Mouse (Mus musculus) forebrain, embryonic 15.5 days (tissue): ENCODE results near the gene Msantd3. TPM values are rescaled to one million over a fixed set of nuclear protein-coding genes. Genes with fewer than 3 reads are reported as not detected.

Experiments used
- ATAC-seq: fragments of 200-750 bp; cut with Nextera tagmentation; replicated peaks from 2 replicates; pipeline ENCODE4 v1.8.0; 2017; ENCODE audit warnings: mild to moderate bottlenecking, moderate TSS enrichment, moderate library complexity
- H3K27ac ChIP-seq: fragments of 300-500 bp; sonication (generic); replicated peaks from 2 replicates; pipeline ENCODE4 v1.5.1; 2015; ENCODE audit warnings: mild to moderate bottlenecking, inconsistent platforms
- H3K27me3 ChIP-seq: fragments of 300-500 bp; sonication (generic); 2 replicates; pipeline ENCODE4 v1.6.1; 2015; ENCODE audit warnings: inconsistent platforms
- H3K36me3 ChIP-seq: fragments of 300-500 bp; sonication (generic); 2 replicates; pipeline ENCODE4 v1.6.1; 2015; ENCODE audit warnings: mild to moderate bottlenecking, inconsistent platforms
- H3K4me1 ChIP-seq: fragments of 300-500 bp; sonication (generic); 2 replicates; pipeline ENCODE4 v1.6.1; 2015; ENCODE audit warnings: inconsistent platforms
- H3K4me2 ChIP-seq: fragments of 300-500 bp; sonication (generic); replicated peaks from 2 replicates; pipeline ENCODE4 v1.6.1; 2015; ENCODE audit warnings: mild to moderate bottlenecking, inconsistent platforms
- H3K4me3 ChIP-seq: fragments of 300-500 bp; sonication (generic); 2 replicates; pipeline ENCODE4 v1.5.1; 2015; ENCODE audit warnings: mild to moderate bottlenecking, inconsistent platforms
- H3K9ac ChIP-seq: fragments of 300-500 bp; sonication (generic); replicated peaks from 2 replicates; pipeline ENCODE4 v1.6.1; 2015; ENCODE audit warnings: mild to moderate bottlenecking, inconsistent platforms
- H3K9me3 ChIP-seq: fragments of 300-500 bp; sonication (generic); 2 replicates; pipeline ENCODE4 v1.6.1; 2016; ENCODE audit warnings: inconsistent platforms
- WGBS: fragments of 180-500 bp; shearing (Covaris S2); methylation state at CpG from one replicate; pipeline ENCODE4 v1.1.7; 2015; ENCODE audit warnings: mixed read lengths; 5-methylcytosine and 5-hydroxymethylcytosine counted together
- polyA plus RNA-seq: library from polyadenylated mRNA; unstranded; fragments of >200 nt; fragmentation: Nextera tagmentation; extraction: Ambion mirVana; gene quantifications from 2 replicates; pipeline ENCODE4 v1.2.1, GENCODE M21; 2015

The Msantd3 gene
- polyA plus RNA-seq, 1 experiment from 2014 or later, result 43.9 TPM

DNA sequence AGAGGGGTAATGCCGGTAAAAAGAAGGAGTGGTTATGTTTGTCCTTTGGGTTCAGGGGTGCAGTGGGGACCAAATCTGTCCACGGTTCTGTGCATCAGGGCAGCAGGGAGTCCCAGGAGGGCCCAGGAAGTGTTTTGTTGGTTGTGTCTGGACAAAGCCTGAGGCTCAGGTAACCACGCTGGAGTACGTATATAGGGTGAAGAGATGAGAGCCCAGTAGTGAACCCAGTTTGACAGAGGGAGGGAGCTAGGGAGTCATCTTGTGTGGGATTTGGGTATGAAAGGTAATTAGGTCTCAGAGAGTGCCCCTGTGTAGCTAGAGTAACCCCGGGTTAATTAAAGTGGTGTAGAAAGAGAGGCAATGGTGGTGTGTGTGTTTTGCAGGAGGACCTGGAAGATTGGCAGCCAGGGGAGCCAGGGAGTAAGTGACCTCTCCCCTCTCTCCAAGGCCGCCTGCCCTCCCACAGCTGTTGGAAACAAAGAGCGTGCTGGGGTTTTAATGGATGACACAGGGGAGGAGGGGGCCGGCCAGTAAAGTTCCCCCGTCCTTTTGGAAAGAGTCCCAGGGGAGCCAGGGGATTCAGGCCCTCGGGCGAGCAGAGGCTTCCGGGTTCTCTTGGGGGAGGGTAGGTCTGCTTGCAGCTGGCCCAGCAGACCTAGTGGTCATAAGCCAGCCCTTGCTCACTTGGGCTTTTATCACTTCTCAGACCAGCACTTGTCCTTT lies 46.5 kb downstream of the Msantd3 start:
- Histone ChIP-seq H3K36me3 (no peaks in the 10 kb centered on the region), H3K27ac (peak overlapping the region; percentile 98), H3K9me3 (no peaks in the 10 kb centered on the region), H3K27me3 (no peaks in the 10 kb centered on the region), H3K4me3 (peak overlapping the region; percentile 88), H3K4me2 (peak overlapping the region; percentile 69), H3K4me1 (peaks cover 33% of the 10 kb centered on the region), H3K9ac (peak overlapping the region; percentile 93)
- ATAC-seq, result peak; percentile 14
- WGBS, result under 1% methylated on average over 12 of the region's 12 CpGs

DNA sequence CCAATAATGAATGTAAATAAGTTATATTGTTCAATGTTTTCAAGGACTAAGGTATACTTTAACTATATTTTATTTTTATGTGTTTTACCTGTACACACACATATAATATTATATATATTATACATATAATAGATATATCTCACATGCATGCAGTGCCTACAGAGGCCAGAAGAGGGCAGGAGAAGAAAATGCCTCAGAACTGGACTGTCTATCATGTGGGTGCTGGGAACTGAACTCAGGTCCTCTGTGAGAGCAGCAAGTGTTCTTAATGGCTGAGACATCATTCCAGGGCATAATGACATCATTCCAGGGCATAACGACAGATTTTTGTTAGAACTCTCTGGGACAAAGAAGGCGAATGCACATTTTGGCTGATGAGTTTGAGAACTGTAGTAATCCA lies 47.8 kb downstream of the Msantd3 start:
- Histone ChIP-seq H3K27ac (no peak overlapping the region), H3K4me2 (no peak overlapping the region), H3K4me3 (no peak overlapping the region), H3K9me3 (no peaks in the 10 kb centered on the region), H3K36me3 (no peaks in the 10 kb centered on the region), H3K27me3 (no peaks in the 10 kb centered on the region), H3K9ac (no peak overlapping the region), H3K4me1 (peaks cover 28% of the 10 kb centered on the region)
- ATAC-seq, result no peak
- WGBS, result 92% methylated on average over 2 of the region's 2 CpGs

DNA sequence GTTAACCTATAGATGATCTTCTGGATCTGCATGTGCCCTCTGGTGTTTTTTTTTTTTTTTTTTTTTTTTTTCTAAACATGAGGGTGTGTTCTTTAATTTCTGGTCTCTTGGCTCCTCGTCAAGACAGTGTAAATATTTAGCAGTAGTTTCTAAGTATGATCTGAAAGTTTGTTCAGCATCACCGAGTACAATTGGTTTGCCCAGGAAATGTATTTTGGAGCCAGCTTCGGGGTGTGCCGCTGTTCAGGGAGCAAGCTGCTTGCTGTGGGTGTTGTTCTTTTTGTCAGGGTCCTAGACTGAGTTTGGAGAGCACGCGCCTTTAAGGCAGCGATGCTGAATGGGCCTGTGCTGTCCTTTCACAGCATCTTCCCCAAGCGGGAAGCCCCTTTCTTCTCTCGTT lies 48.8 kb downstream of the Msantd3 start:
- Histone ChIP-seq H3K4me3 (no peak overlapping the region), H3K4me2 (no peak overlapping the region), H3K27me3 (no peaks in the 10 kb centered on the region), H3K9ac (no peak overlapping the region), H3K36me3 (no peaks in the 10 kb centered on the region), H3K4me1 (peaks cover 28% of the 10 kb centered on the region), H3K27ac (no peak overlapping the region), H3K9me3 (no peaks in the 10 kb centered on the region)
- no peak for ATAC-seq
- WGBS, result 54% methylated on average over 9 of the region's 9 CpGs

DNA sequence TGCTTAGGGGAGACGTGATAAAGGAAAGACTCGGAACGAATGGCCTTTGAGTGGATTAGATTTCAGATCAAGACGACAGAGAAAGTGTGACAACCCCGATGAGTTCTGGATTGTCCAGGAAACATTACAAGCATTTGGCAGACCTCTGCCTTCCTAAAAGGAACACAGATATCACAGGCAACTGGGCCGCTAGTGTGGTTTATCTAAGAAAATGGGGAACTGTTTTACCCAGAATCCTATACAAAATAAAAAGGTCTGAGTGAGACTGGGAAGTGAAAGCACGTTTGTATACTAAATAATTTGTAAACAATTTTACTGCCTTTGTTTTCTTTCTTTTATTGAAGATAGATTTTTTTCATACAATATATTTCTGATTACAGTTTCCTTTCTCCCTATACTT lies 51.1 kb downstream of the Msantd3 start:
- H3K27me3 ChIP-seq, result no peaks in the 10 kb centered on the region
- ATAC-seq, result no peak
- H3K9ac ChIP-seq, result no peak overlapping the region
- no peak overlapping the region for H3K4me2 ChIP-seq
- no peak overlapping the region for H3K4me3 ChIP-seq
- 90% methylated on average over 7 of the region's 7 CpGs for WGBS
- peaks cover 23% of the 10 kb centered on the region for H3K4me1 ChIP-seq
- H3K27ac ChIP-seq, result no peak overlapping the region
- no peaks in the 10 kb centered on the region for H3K9me3 ChIP-seq
- H3K36me3 ChIP-seq, result no peaks in the 10 kb centered on the region

DNA sequence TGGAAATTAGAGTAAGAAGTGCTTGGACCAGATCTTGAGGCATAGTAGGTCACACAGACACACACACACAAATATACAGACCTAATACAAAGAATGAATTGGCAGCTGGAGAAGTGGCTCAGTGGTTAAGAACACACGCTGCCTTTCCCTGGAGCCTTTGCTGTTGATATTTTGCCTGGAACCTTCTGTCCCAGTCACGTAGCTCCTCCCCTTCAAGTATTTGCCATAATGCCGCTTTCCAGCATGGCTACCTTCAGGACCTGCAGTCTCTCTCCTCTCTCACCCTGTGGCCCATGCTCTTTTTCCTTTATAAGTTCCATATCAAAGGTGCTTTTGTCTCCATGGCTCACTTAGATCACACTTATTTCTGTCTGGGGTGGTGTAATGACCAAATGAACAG lies 51.7 kb downstream of the Msantd3 start:
- peaks cover 22% of the 10 kb centered on the region for H3K4me1 ChIP-seq

DNA sequence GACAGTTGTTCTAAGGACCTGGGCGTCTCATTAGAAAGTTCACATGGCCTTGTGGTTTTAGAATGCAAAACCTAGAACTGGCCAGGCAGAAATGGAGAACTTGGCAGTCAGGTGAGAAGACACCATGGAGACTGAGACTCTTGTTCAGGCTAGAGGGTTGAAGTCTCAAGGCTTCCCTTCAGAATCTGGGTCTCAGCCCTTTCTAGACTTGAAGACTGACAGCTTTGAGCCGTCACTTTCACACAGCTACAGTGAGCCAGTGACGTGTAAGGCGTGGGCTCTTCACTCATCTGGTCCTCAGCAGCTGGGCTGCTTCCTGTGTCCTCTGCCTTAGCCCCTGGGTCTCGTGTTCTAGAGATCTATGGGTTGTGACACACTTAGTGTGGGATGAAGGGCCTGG lies 52.6 kb downstream of the Msantd3 start:
- Histone ChIP-seq H3K4me2 (no peak overlapping the region), H3K4me3 (no peak overlapping the region), H3K9me3 (no peaks in the 10 kb centered on the region), H3K27ac (no peak overlapping the region), H3K27me3 (no peaks in the 10 kb centered on the region), H3K9ac (no peak overlapping the region), H3K4me1 (peaks cover 15% of the 10 kb centered on the region; the same call in 1 of the 2 replicates), H3K36me3 (no peaks in the 10 kb centered on the region)
- 82% methylated on average over 5 of the region's 5 CpGs for WGBS
- ATAC-seq, result no peak

More for the DNA sequence above, 51.7 kb downstream of the Msantd3 start:
- H3K36me3 ChIP-seq, result no peaks in the 10 kb centered on the region
- 82% methylated on average over 3 of the region's 3 CpGs for WGBS
- H3K27me3 ChIP-seq, result no peaks in the 10 kb centered on the region
- no peak overlapping the region for H3K4me3 ChIP-seq
- no peak overlapping the region for H3K27ac ChIP-seq
- no peak for ATAC-seq
- H3K9ac ChIP-seq, result no peak overlapping the region
- no peaks in the 10 kb centered on the region for H3K9me3 ChIP-seq
- H3K4me2 ChIP-seq, result no peak overlapping the region

DNA sequence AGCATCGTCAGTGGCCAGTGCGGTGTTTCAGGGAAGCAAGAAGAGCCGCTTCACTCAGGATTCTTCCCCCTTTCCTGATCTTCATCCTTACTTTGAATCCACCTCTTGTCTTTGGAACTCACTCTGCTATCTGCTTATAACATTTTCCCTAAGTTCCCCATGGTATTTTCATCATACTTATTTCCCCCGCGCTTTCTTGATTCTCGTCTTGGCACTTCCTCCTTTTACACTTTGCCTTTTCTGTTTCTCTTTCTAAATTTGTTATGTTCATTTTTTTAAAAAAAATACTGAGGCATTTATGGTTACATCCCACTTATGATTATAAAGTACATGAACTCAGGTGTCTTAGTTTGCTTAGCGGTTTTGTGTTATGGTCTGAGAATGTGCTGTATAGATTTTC lies 53.1 kb downstream of the Msantd3 start:
- no peaks in the 10 kb centered on the region for H3K27me3 ChIP-seq
- no peak for ATAC-seq
- no peaks in the 10 kb centered on the region for H3K36me3 ChIP-seq
- WGBS, result 96% methylated on average over 7 of the region's 7 CpGs
- H3K9me3 ChIP-seq, result no peaks in the 10 kb centered on the region
- no peak overlapping the region for H3K4me2 ChIP-seq
- H3K9ac ChIP-seq, result no peak overlapping the region
- H3K27ac ChIP-seq, result no peak overlapping the region
- peaks cover 17% of the 10 kb centered on the region for H3K4me1 ChIP-seq
- H3K4me3 ChIP-seq, result no peak overlapping the region

DNA sequence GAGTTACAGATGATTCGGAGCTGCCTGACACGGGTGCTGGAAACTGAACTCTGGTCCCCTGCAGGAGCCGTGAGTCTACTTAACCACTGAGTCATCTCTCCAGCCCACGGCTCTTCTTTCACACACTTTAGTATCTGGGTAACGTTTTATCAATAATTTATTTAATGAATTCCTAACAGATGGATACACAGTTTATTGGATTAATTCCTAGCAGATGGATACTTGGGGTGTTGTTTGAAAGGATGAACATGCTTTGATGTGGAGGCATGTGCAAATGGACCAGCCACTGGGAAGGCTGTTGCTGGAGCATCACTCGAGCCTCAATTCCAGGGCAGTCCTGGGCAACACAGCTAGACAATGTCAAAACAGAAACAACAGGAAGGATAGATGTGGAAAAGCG lies 56.4 kb downstream of the Msantd3 start:
- Histone ChIP-seq H3K27me3 (no peaks in the 10 kb centered on the region), H3K9ac (no peak overlapping the region), H3K4me2 (no peak overlapping the region), H3K9me3 (no peaks in the 10 kb centered on the region), H3K4me1 (peaks cover 14% of the 10 kb centered on the region), H3K36me3 (no peaks in the 10 kb centered on the region), H3K27ac (no peak overlapping the region), H3K4me3 (no peak overlapping the region)
- no peak for ATAC-seq
- WGBS, result 79% methylated on average over 7 of the region's 7 CpGs

DNA sequence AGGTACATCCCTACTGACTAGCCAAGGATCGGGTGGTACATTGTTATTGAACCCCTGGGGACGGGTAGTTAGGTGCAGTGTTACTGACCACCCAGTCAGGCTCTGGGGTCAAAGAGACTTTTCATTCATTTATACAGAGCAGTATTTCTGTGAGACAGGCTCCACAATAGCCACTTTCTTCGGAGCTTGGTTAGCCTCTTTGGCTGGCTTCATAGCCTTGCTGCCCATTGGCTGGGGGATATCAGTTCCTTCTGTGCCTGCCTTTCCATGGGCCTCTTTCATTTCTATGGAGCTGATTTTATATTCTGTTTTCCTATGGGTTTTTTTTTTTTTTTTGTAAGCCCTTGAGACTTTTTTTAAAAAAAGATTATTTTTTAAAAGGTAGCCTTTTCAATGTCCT lies 65.9 kb downstream of the Msantd3 start:
- Histone ChIP-seq H3K9ac (no peak overlapping the region), H3K4me1 (peaks cover 6% of the 10 kb centered on the region), H3K4me3 (no peak overlapping the region), H3K4me2 (no peak overlapping the region), H3K27me3 (no peaks in the 10 kb centered on the region), H3K27ac (no peak overlapping the region), H3K36me3 (0 out of 2 replicates have a peak, but pooled peaks cover 15% of the 10 kb centered on the region), H3K9me3 (no peaks in the 10 kb centered on the region)
- ATAC-seq, result no peak
- WGBS, result 38% methylated on average over 3 of the region's 3 CpGs

DNA sequence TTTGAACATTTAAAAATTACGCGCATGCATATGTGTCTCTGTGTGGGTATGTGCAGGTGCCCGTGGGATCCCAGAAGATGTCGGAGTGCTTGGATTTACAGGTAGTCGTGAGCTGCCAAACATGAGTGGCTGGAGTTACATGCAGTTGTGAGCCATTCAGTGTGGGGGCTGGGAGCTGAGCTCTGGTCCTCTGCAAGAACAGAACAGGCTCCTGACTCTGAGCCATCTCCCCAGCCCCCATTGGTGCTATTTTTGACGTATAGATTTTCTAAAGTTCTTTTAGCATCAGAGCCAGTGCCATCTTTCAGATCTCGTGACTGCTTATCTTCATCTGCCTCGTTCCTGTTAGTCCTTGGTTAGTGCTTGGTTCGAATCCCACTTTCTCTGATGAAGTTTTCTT lies 69.8 kb downstream of the Msantd3 start:
- H3K4me1 ChIP-seq, result no peaks in the 10 kb centered on the region
- no peak overlapping the region for H3K27ac ChIP-seq
- no peaks in the 10 kb centered on the region for H3K9me3 ChIP-seq
- no peak overlapping the region for H3K4me2 ChIP-seq
- H3K9ac ChIP-seq, result no peak overlapping the region
- no peak overlapping the region for H3K4me3 ChIP-seq
- H3K27me3 ChIP-seq, result no peaks in the 10 kb centered on the region
- WGBS, result 90% methylated on average over 9 of the region's 9 CpGs
- no peak for ATAC-seq
- peaks cover 25% of the 10 kb centered on the region for H3K36me3 ChIP-seq

DNA sequence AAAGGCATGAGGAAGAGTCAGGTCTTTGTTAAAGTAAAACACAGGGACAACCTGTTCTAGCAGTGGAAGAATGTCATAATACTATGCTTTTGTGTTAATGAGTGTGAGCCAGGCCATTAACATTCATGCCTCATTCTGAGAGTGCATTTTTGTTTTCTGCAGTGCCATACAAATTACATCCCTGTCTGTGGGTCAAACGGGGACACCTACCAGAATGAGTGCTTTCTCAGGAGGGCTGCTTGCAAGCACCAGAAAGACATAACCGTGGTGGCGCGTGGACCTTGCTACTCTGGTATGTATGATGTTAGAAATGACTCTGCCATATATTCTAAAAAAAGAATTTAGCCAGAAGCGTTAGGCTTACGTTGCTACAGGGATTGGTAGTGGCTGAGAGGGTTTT lies 70.5 kb downstream of the Msantd3 start:
- H3K9me3 ChIP-seq, result no peaks in the 10 kb centered on the region
- no peak overlapping the region for H3K4me3 ChIP-seq
- no peak overlapping the region for H3K27ac ChIP-seq
- H3K27me3 ChIP-seq, result no peaks in the 10 kb centered on the region
- no peak overlapping the region for H3K4me2 ChIP-seq
- peaks cover 29% of the 10 kb centered on the region for H3K36me3 ChIP-seq
- WGBS, result 84% methylated on average over 6 of the region's 6 CpGs
- no peak overlapping the region for H3K9ac ChIP-seq
- no peaks in the 10 kb centered on the region for H3K4me1 ChIP-seq
- ATAC-seq, result no peak
